Mouse (Mus musculus): ENCODE measurements around the gene Zdhhc19. TPM values are rescaled to one million over a fixed set of nuclear protein-coding genes. Genes with fewer than 3 reads are reported as not detected.

The Zdhhc19 gene
- total RNA-seq, 1 experiment: not detected

- peak overlapping the region; percentile 4; the same call in 1 of the 2 replicates for H3K9ac ChIP-seq (ENCODE audit: insufficient read depth, low read depth, low read length, poor library complexity, severe bottlenecking)
- H3K27ac ChIP-seq (ENCODE audit: insufficient read depth, low read depth, low read length, poor library complexity, severe bottlenecking): no peak overlapping the region; the same call in 1 of the 2 replicates
Observed at GRCm38 (mm10) chr16:32509066-32509942, 13.2 kb downstream of the Zdhhc19 start.

GRCm38 (mm10) chr16:32510399-32511337 lies 14.6 kb downstream of the Zdhhc19 start:
- H3K4me1 ChIP-seq (ENCODE audit: control insufficient read depth in 2 of 2, insufficient read depth in 2 of 2, low read length in 2 of 2, poor library complexity in 1 of 2): peaks cover 2 to 39% of the 10 kb centered on the region in 2 experiments; a peak in 3 of 4 replicates
- peak overlapping the region in 1 of 2 experiments; percentile 35; a peak in 2 of 4 replicates for H3K4me3 ChIP-seq (ENCODE audit: insufficient read depth in 1 of 2, low read depth in 1 of 2, low read length in 2 of 2, poor library complexity in 1 of 2, severe bottlenecking in 1 of 2)
- peak overlapping the region; percentile 29; the same call in 1 of the 2 replicates for H3K9ac ChIP-seq (ENCODE audit: insufficient read depth, low read depth, low read length, poor library complexity, severe bottlenecking)
- H3K27ac ChIP-seq (ENCODE audit: insufficient read depth, low read depth, low read length, poor library complexity, severe bottlenecking): peak overlapping the region; percentile 89
- no peaks in the 10 kb centered on the region for H3K9me3 ChIP-seq (ENCODE audit: control insufficient read depth, insufficient read depth, low read depth, low read length)
- TF ChIP-seq HCFC1 (IDR thresholded peaks at IDR 0.05; ENCODE audit: borderline replicate concordance, insufficient read depth, low read length) (no peak), CHD2 (IDR thresholded peaks at IDR 0.05; ENCODE audit: low read depth, low read length) (0 out of 2 replicates have a peak, but pooled peaks have one; percentile 34)
- no peaks in the 10 kb centered on the region for H3K36me3 ChIP-seq (ENCODE audit: control insufficient read depth, insufficient read depth, low read length, poor library complexity, severe bottlenecking)
- DNase-seq (ENCODE audit: low read depth, low spot score): peak; percentile 74
- in situ Hi-C loops (cut with MboI; ENCODE audit: low sequenced_read_pairs in 2 of 2, unreplicated experiment in 2 of 2): loop anchor here (5.0 to 10.0 kb wide), 2 partner anchors 94 to 102 kb away; partner anchors contain the start of gene Tfrc (in 1 of the 2)

More at GRCm38 (mm10) chr16:32509066-32509942, 13.2 kb downstream of the Zdhhc19 start:
- no peak for TF ChIP-seq HCFC1 (IDR thresholded peaks at IDR 0.05; ENCODE audit: borderline replicate concordance, insufficient read depth, low read length)
- no peak for TF ChIP-seq MAFK (IDR thresholded peaks at IDR 0.05; ENCODE audit: insufficient read depth, low read depth, low read length)
- TF ChIP-seq ZC3H11A (IDR thresholded peaks at IDR 0.05; ENCODE audit: borderline replicate concordance, low read depth, low read length): no peak
- H3K4me1 ChIP-seq (ENCODE audit: control insufficient read depth in 2 of 2, insufficient read depth in 2 of 2, low read length in 2 of 2, poor library complexity in 1 of 2): peaks cover 2 to 39% of the 10 kb centered on the region in 2 experiments; a peak in 3 of 4 replicates
- H3K4me3 ChIP-seq (ENCODE audit: insufficient read depth in 1 of 2, low read depth in 1 of 2, low read length in 2 of 2, poor library complexity in 1 of 2, severe bottlenecking in 1 of 2): no peak overlapping the region
- no peaks in the 10 kb centered on the region for H3K36me3 ChIP-seq (ENCODE audit: control insufficient read depth, insufficient read depth, low read length, poor library complexity, severe bottlenecking)
- in situ Hi-C loops (cut with MboI; ENCODE audit: low sequenced_read_pairs in 2 of 2, unreplicated experiment in 2 of 2): no loop called here
- DNase-seq (ENCODE audit: low read depth, low spot score): no peak
- no peaks in the 10 kb centered on the region for H3K9me3 ChIP-seq (ENCODE audit: control insufficient read depth, insufficient read depth, low read depth, low read length)

DNA sequence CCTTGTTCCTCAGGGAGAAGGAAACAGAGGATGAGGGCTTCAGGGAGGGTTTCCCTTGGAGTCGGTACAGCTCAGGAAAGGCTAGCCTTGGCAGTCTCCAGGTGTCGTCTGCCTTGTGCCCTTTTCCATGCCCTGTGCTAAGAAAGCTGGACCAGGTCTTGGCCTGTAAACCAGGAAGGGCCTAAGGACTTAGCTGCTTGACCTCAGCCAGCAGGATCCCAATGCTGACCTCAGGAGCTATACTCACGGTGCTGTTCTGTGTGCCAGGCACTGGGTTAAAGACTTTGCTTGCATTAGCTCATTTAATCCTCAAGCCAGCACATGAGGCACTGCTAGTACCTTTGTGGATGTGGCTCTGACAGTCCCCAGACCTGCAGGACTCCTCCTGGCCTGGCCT lies 15.3 kb downstream of the Zdhhc19 start:
- no peaks in the 10 kb centered on the region for H3K9me3 ChIP-seq (ENCODE audit: control insufficient read depth, insufficient read depth, low read depth, low read length)
- in situ Hi-C loops (cut with MboI; ENCODE audit: low sequenced_read_pairs in 2 of 2, unreplicated experiment in 2 of 2): loop anchor here (5.0 to 10.0 kb wide), 2 partner anchors 93 to 101 kb away; partner anchors contain the start of gene Tfrc (in 1 of the 2)
- H3K9ac ChIP-seq (ENCODE audit: insufficient read depth, low read depth, low read length, poor library complexity, severe bottlenecking): no peak overlapping the region
- DNase-seq (ENCODE audit: low read depth, low spot score): no peak
- TF ChIP-seq HCFC1 (IDR thresholded peaks at IDR 0.05; ENCODE audit: borderline replicate concordance, insufficient read depth, low read length) (no peak), MAFK (IDR thresholded peaks at IDR 0.05; ENCODE audit: insufficient read depth, low read depth, low read length) (no peak), ZC3H11A (IDR thresholded peaks at IDR 0.05; ENCODE audit: borderline replicate concordance, low read depth, low read length) (no peak), ZNF384 (IDR thresholded peaks at IDR 0.05; ENCODE audit: low read depth, low read length) (no peak), CHD2 (IDR thresholded peaks at IDR 0.05; ENCODE audit: low read depth, low read length) (no peak)
- H3K4me3 ChIP-seq (ENCODE audit: insufficient read depth in 1 of 2, low read depth in 1 of 2, low read length in 2 of 2, poor library complexity in 1 of 2, severe bottlenecking in 1 of 2): no peak overlapping the region
- peaks cover 2 to 41% of the 10 kb centered on the region in 2 experiments; a peak in 3 of 4 replicates for H3K4me1 ChIP-seq (ENCODE audit: control insufficient read depth in 2 of 2, insufficient read depth in 2 of 2, low read length in 2 of 2, poor library complexity in 1 of 2)
- peak overlapping the region; percentile 89 for H3K27ac ChIP-seq (ENCODE audit: insufficient read depth, low read depth, low read length, poor library complexity, severe bottlenecking)
- H3K36me3 ChIP-seq (ENCODE audit: control insufficient read depth, insufficient read depth, low read length, poor library complexity, severe bottlenecking): no peaks in the 10 kb centered on the region

- in situ Hi-C loops (cut with MboI; ENCODE audit: low sequenced_read_pairs in 2 of 2, unreplicated experiment in 2 of 2): loop anchor here (5.0 to 10.0 kb wide), 2 partner anchors 93 to 100 kb away; partner anchors contain the start of gene Tfrc (in 1 of the 2)
- DNase-seq (ENCODE audit: low read depth, low spot score): no peak
- peaks cover 2 to 41% of the 10 kb centered on the region in 2 experiments; a peak in 3 of 4 replicates for H3K4me1 ChIP-seq (ENCODE audit: control insufficient read depth in 2 of 2, insufficient read depth in 2 of 2, low read length in 2 of 2, poor library complexity in 1 of 2)
- H3K9me3 ChIP-seq (ENCODE audit: control insufficient read depth, insufficient read depth, low read depth, low read length): no peaks in the 10 kb centered on the region
- no peaks in the 10 kb centered on the region for H3K36me3 ChIP-seq (ENCODE audit: control insufficient read depth, insufficient read depth, low read length, poor library complexity, severe bottlenecking)
- H3K4me3 ChIP-seq (ENCODE audit: insufficient read depth in 1 of 2, low read depth in 1 of 2, low read length in 2 of 2, poor library complexity in 1 of 2, severe bottlenecking in 1 of 2): no peak overlapping the region
- no peak overlapping the region for H3K9ac ChIP-seq (ENCODE audit: insufficient read depth, low read depth, low read length, poor library complexity, severe bottlenecking)
- peak overlapping the region; percentile 89; the same call in 1 of the 2 replicates for H3K27ac ChIP-seq (ENCODE audit: insufficient read depth, low read depth, low read length, poor library complexity, severe bottlenecking)
- no peak for TF ChIP-seq ZC3H11A (IDR thresholded peaks at IDR 0.05; ENCODE audit: borderline replicate concordance, low read depth, low read length)
- TF ChIP-seq HCFC1 (IDR thresholded peaks at IDR 0.05; ENCODE audit: borderline replicate concordance, insufficient read depth, low read length): no peak
- TF ChIP-seq CHD2 (IDR thresholded peaks at IDR 0.05; ENCODE audit: low read depth, low read length): no peak
- no peak for TF ChIP-seq MAFK (IDR thresholded peaks at IDR 0.05; ENCODE audit: insufficient read depth, low read depth, low read length)
- TF ChIP-seq ZNF384 (IDR thresholded peaks at IDR 0.05; ENCODE audit: low read depth, low read length): no peak
Observed at GRCm38 (mm10) chr16:32511827-32512490, 15.9 kb downstream of the Zdhhc19 start.
